Mouse (Mus musculus) liver, embryonic 14.5 days (tissue): ENCODE data around the gene Hipk2.

Source experiments
- CTCF ChIP-seq: IDR thresholded peaks from 2 replicates; pipeline ENCODE4 v1.5.1; 2016; ENCODE audit warnings: antibody characterized with exemption, low read depth, control low read depth
- EP300 ChIP-seq: IDR thresholded peaks from 2 replicates; pipeline ENCODE4 v1.6.1; 2016; ENCODE audit warnings: antibody characterized with exemption, low read depth

GRCm38 (mm10) chr6:38762588-38763265 is 113.2 kb downstream of the Hipk2 start:
- no peak for TF ChIP-seq CTCF
- 0 out of 2 replicates have a peak, but pooled peaks have one; percentile 26 for TF ChIP-seq EP300
